Mouse (Mus musculus): ENCODE results near the gene Fbxo2.

DNA sequence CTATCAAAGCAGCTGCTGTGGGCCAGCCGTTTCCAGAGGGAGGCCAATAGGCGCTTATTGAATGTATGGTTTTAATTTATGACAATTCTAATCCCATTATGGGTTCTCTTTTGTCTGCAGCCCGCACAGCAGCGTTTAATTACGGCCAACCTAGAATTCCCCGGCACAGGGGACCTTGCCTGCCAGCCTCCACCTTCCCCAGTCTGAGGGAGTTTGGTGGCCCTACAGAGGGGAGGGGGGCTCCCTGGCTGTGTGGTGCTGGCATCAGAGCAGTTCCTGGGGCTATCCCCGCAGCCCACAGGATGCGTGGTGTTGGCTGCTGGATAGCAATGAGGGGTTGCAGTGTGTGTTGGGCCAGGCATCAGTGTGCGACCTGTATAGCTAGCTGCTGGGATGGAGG, 24.1 kb downstream of the Fbxo2 start:
- TF ChIP-seq CTCF (IDR thresholded peaks at IDR 0.05; ENCODE audit: low read depth) (no peak), EP300 (optimal IDR thresholded peaks at IDR 0.05) (no peak)
